Mouse (Mus musculus): ENCODE results near the gene Tmem53.
A peak's percentile ranks its signal among the peaks of the same experiment; 100 is the strongest.

Tmem53 gene

DNA sequence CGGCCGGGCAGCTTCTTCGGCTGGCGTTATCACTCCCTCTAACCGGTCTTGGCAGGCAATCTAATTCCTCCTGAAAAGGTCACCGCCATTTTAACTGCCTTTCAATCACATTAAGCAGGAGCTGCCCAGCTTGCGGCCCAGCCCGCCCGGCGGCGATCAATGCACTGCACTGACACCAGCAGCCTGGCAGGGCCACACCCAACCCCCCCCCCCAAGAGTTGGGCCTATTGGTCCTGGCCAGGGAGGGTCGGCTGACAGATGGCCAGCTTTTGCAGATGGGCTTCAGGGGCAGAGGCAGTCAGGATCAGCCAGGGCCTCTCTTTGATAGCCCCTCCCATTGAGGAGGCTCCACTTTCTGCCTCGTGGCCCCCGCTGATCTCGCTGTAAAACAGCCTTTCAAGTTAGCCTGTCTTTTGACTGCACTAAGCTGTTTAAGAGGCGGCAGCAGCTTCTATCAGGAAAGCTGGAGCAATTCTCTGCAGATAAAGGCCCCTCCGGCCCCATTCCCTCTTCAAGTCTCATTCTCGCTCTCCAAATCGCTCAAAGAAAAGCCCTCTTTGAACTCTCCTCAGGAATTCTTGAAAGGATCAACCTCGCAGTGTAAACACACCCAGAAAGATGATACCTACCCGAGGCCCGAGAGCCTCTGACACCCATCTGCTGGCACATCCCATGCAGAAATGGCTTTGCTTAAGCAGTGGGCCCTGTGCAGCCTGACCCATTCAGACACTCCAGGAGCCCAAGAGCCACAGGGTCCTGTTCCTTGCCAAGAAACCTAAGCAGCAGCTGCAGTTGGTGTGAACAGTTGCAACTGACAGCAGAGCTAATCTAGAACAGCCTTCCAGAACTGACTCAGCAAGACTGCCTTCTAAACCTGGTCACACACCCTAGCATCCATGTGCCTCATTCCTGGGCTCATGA, 31.8 kb downstream of the Tmem53 start:
- no peak for DNase-seq

DNA sequence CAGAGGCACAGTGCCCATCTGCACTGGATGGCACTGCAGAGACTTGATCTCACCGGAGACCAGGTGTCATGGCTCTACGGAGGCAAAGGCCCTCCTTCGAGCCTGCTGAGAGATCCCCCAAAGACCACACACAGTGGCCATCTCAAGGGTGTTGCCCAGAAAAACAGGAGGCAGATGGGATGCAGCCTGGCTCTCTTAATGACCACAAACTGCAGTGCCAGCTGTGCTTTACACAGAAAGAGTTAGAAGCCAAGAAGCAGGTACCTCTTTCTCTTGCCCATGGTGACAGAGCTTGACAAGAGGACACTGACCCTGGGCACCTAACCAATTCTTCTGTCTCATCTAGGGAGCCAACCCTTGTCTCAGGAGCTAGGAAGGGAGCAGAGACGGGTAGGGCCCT, 32.6 kb downstream of the Tmem53 start:
- no peak for DNase-seq

DNA sequence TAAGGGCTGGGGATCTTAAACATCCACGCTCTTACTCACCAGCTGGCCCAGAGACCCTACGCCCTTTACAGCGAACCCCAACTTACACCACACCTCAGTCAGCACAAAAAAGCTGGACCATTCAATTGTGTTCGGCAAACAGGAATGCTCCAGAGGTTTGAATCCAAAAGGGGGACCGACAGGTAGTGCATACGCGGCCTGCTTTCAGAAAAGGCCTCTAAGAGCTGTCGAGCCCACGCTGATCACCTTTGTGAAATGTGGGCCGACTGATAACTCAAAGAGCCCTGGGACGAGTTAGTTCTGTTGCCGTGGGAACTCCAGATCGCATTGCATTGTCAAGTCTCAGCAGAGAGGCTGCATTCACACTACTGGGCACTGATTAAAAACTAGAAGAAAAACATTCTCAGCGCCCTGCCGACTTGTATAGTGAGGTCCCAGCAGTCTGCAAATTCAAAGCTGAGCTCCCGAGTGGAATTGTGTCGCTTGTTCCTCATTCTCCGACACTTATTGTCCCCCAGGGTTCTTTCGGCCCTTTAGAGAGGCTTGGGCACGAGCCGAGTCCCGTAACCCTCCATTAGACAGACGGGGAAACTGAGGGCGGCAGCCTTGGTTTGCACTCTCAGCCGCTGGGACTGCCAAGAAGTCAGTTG, 36.7 kb downstream of the Tmem53 start:
- DNase-seq = no peak

DNA sequence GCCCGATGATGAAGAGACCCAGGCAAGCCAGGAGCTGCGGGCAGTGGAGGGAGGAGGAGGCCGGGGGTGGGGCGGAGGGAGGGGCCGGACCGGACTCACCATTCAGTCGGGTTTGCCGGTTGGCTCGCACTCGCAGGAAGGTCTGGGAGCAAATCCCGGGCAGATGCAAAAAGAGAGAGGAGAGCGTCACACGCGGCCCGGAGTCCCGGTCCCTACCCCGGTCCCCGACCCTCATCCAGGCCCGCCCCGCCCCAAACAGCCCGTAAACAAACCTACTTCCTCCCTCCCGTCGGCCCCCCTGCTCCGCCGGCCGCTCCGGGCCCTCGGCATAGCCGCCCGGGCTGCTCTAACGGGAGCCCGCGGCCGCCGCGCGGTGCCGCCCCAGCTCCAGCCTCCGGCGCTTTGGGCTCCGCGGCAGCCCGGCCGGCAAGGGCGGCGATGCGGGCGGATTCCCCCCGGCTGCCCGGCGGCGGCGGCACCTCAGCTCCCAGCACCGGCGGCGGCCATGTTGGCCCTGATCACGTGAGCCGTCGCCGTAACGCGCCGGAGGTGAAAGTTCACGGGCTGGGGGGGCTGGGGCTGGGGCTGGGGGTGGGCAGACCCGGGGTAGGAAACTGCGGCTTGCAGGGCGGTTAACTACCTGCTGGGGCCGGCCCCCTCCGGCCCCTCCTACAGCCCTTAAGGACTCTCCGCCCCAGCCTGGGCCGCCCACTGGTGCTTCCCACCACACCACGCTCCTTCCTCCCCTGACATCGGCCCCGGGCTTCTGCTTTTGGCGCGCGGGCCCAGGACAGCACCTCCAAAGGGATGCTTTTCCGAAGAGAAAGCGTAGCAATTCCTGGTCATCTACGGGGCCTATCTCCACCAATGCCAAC, 37.4 kb downstream of the Tmem53 start:
- DNase-seq = peak; percentile 81

DNA sequence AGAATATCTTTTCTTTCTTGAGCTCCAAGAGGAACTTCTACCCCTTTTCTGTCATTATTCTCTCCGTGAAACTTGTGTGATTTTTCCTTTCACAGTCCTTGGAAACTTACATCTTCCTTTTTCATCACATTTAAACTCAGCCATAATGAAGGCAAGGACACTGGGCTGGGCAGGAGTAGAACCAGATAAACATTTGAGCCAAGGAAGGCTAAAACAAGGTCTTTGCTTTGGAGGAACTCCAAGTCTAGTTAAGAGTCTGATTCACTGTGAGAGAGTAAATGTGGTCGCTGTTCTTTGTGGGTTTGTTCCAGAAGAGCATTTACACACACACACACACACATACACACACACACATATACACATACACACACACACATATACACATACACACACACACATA, 39.9 kb downstream of the Tmem53 start:
- DNase-seq = no peak

DNA sequence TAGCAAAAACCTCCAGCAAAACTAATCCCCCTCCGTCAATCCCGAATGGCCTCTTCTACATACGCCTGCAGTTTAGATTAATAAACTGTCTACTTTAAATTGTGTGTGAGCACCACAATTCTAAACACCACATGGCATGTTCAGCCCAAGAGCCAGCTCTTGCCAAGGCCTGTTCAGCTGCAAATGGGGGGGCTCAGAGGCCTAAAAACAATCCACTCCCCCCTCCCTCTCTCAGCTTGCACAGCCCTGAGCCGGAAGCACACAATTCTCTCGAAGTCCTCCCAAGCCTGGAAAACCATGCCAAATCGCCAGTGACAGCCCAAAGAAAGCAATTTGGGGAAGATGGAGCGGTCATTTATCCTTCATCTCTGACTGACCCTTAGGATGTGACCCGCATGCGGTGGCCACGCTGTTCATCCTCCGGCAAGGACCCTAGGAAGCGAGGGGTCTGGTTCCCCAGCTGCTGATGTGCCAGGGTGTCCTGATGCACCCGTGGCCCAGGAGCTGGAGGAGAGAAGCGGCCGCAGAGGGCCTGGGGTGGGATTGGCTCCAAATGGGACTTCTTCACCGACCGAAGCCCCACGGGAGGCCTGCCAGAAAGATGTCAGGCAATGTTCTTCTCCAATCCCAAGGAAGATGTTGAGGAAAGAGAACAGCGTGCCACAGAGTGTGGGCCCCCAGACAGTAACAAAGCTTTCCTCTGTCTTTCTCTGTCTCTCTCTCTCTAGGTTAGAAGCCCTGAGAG, 45.3 kb downstream of the Tmem53 start:
- DNase-seq = no peak

DNA sequence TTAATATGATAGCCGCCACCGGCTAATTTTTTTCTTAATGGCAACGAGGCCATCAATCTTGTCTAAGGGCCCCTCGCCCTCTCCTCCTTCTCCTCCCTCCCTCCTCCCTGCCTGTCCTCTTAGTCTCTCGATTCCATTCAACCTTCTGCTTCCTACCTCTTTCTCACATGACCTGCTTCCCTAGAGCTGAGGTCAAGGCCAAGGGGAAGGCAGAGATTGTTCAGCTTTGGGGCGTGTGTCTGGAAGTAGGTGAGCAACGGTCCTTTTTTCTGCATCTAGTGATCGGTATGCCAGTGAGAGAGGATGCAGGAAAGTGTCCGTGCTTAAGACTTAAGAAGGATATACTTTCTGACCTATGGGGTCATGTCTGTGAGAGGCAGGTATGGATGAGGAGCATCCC, 46.1 kb downstream of the Tmem53 start:
- DNase-seq = no peak

DNA sequence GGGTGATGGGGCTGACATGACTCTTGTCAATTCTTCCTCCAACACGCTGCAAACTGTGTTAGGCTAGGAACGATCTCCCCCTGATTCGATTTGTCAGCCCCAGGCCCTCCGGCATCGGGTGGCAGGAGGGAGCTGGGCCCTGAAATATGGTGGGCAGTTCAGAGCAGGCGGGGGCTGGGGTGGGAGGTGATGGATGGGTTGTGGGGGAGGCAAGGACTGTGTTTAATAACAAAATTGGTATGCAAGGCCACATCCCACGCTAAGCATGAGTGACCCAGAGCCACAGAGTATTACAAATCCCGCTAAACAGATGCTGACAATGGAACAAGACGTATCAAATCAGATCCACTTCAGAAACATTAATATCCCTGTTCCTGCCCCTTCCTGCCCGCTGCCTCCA, 48.2 kb downstream of the Tmem53 start:
- DNase-seq = no peak

DNA sequence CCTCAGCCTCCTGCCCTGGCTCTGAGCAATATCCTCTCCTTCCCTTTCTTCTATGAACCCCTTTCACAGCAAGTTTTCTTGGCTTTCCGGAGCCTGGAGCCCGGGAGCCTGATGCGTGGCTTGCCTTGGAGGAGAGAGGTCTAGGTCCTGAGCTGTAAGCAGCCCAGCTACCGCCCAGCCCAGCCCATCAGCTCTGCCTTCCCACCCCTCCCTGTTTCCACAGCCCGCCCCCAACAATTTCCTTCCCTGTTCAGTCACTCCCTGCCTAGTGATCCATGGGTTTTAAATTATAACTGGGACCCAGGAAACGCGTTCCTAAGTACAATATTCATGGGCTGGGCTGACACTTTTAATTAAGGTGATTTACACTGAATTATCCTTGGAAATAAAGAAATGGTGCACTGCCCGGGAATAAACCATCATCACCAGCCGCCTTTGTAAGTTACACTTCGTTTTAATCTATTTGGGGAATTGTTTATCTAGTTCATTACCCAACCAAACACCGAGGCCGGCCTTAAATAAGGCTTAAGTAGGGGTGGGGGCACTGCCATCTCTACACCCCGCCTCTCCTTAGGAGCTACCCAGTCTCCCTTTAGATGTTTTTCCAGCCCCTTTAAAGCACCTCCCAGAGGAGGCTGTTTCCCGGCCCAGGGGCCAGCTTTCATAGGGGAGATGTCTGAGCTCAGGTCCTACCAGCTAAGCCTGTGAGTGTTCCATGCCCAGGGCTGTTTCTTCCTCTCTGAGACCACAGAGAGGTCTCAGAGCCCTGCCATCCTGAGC, 50.5 kb downstream of the Tmem53 start:
- no peak for DNase-seq

DNA sequence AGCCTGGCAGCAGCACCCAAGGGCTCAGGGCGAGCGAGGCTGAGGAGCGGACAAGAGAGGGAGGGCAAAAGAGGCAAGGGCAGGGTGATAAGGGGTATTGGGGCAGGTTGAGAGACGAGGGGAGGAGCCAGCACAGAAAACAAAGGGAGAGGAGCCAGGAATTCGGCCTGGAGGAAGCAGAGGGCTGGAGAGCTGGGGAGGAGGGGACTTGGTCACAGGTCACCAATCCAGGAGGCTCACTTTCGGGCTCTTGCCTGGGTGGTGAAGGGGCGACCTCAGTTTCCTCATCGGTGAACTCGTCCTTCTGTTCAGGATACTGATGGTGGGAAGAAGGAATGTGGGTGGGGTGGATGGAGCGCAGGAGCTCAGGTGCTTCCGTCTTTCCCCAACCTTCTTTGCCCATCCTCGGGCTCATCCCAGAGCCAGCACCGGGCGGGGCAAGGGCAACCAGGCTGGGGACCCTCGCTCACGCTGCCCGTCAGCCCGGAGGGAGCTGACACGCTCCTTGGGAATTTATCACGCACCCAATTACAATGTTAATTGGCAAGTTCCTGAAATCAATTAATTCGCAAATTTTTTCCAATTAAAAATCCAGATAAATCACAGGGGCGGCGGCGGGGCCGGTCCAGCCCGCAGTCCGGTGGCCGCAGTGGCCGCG, 52.0 kb downstream of the Tmem53 start:
- DNase-seq = no peak

DNA sequence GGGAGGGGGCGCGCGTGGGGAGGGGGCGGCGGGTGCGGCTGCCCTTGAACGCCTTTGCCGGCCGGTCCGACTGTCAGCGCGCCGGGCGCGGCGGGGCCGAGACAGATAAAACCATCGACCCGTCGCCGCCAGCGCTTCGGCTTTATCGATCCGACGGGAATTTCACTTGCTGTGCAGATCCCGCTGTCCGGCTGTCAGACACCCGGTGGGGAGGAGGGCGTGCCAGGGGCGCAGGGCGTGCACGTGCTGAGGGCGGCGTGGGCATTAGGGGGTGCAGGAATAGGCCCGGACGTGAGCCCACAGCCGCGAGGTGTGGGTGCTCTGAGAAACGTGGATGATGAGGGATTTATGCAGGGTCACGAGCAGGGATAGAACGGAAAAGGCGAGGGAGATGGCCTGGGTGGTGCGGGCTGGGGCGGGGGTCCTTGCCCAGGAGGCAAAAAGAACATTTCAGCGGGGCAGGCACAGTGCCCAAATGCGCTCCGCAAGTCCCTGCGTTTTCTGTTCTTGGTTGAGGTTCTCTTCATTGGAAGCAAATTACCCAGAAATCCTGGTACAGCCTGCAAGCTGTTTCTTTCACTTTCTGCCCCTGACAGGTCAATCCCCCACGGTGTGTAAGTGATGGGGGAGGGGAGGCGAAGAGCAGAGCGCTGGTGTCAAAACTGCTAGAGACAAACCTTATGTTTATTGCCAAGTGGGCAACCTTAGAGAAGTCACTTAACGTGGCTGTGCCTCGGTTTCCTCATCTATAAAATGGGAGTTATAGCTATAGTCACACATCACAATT, 52.7 kb downstream of the Tmem53 start:
- DNase-seq = no peak

DNA sequence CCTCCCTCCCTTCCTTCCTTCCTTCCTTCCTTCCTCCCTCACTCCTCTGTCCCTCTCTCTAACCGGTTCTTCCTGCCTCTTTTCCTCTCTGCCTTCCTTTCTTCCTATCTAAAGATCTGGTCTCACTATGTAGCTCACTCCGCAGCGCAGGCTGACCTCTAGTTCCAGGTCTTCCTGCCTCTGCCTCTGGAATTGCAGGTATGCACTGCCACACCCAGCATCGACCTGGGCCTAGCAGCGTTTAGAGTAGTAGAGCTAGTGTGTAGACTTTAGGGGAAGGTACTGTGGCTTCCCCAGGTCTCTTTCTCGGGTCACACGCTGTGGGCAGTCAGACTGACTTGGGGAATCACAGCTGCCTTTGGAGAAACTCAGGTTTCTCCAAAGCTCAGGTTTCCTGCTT, 53.7 kb downstream of the Tmem53 start:
- no peak for DNase-seq

DNA sequence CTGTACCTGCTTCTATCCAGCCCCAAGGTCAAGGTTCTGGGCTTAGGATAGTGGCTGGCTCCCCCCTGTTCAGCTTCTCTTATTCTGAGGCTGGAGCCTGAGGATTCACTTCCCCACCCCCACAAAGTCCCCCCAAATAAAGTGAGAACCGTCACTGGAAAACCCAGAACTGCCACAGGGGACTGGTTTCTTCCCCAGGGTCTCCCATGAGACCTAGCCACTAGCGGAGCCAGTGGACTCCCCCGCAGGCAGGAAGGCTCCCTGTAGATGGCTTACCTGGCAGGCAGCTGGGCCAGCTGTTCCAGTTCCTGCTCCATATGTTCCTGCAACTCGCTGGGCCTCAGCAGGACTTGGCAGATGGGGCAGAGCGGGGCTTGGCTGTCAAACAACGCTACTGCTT, 55.5 kb downstream of the Tmem53 start:
- no peak for DNase-seq

DNA sequence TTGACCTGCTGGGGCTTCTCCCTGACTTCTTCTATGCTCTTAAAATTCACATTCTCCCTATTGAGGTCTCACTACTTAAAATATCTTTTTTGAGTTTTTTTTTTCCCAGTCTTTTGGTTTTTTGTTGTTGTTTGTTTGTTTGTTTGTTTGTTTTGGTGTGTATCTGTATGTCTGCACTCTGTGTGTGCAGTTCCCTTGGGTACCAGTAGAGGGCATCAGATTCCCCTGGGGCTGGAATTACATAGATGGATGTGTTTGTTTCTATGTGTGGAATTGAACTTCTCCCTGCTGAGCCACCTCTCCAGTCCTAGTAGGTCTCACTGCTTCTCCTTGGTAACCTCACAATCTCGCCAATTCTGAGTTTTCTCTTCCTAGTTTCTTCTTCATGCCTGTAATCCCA, 57.7 kb downstream of the Tmem53 start:
- DNase-seq = no peak

DNA sequence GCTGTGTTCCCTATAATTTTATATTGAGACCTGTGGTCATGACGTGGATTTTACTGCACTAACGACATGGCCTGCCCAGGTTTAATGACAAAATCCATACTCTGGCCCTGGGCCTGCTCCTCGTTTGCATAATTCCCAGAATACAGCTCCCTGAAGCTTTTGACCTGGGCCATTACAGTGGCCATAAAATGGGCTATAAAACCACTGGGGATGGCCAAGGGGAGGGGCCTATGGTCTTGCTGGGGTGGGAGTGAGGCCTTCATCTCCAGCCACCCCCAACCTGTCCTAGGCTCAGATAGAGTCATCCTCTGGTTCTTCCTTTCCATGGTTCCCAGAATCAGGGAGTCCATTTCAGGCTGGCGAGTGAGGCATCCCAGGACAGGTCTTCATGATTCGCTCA, 60.1 kb downstream of the Tmem53 start:
- DNase-seq = no peak

DNA sequence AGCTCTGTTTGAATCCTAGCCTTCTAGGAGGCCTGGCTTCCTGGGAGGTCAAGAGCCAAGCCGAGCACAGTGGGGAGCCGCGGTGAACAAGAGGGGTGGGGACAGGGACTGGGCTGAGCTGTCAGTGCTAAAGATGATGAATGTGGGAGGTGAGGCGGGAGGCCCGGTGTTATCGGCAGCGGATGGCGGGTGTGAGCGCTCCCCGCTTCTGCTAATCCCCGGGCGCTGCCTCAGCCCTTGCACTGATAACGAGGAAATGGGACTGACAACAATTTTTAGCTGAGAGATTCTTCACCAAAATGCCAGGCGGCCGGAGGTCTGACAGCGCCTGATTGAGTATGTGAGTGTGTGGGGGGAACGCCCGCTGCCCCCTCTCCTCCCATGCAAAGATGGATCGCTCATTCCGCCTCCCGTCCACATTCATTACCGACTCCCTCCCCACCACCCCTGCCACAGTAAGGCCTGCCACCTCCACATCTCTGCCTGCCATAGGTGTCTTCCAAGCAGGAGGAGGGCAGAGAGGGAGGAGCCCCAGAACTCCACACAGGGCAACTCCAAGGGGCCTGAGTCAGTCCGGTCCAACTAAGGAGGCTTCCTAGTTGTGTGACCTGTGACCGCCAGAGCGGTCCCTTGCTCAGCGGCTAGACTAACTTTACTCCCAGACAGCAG, 60.8 kb downstream of the Tmem53 start:
- no peak for DNase-seq

DNA sequence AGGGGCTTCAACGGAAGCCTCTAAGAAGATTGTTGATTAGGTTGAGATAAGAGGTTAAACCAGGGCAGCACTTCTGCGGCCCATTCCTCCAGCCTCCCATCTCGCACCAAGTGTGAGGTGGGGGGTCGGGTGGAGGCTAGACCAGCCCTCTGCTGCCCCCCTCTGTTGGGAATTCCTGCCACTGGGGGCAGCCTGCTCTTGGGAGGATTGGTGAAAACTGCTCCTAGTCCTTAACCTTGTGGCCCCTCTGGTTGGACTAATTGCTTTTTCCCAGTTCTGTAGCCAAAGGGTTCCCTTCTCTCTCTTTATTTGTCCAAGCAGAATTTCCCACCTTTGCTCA, 61.3 kb downstream of the Tmem53 start:
- peak; percentile 28 for DNase-seq

DNA sequence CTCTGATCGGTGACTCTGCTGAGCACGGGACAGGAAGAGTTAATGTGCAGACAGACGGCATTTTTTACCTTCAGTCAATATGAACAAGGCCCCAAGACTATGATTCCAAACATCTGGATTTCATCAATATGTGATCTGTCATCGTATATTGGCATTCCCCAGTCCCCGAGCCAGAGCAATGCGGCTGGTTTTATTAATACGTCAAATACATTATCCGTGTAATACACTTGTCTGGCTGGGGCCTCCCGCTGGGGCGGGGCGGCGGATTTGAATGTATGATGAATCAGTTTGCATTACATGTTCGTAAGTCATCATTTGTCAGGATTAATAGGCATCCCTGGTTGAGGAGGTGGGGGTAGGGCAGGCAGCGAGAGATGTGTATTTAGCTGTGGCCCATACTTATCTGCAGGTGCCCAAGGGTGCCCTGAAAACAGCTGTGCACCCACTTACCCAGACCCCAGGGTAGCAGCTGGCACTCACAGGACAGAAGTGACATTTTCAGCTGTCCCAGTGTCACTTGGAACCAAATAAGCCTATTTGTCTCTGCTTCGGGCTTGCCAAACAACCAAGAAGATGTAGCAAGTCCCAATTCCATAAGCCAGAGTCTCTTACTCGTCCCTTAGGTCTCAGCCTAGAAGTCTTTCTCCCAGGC, 63.2 kb downstream of the Tmem53 start:
- no peak for DNase-seq

DNA sequence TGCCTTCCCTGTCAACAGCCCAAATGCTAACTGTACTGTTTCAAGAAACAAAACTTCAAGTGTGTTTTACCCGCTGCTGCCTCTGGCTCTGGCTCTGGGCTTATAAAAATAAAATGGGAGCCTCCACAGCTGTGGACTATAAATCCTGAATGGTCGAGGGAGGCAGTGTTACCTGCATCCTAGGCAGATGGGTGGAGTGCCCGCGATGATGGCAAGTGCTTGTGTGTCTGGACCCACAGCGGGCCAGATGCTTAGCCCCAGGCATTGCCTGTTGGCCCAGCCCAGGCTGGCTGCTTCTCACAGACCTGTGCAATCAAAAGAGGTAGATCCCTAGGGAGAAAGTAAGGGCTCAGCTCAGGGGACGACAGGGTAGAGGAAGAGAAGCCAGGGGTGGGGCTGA, 65.0 kb downstream of the Tmem53 start:
- DNase-seq = no peak

Data from thymus, postnatal 14 days (tissue).